In genomic region chr1:36095423-36096272, GRCm38 (mm10) we compare ENCODE assay signal across 9 mouse cellular contexts. TPM values are rescaled to one million over a fixed set of nuclear protein-coding genes. Genes with fewer than 3 reads are reported as not detected.
A peak's percentile ranks its signal among the peaks of the same experiment; 100 is the strongest.
DNase-seq lines count a peak whose midpoint lies in the region; ATAC-seq and TF ChIP-seq lines count a peak whose summit lies in the region.
"Had no signal": no experiment of that assay in that cellular context is flagged by ENCODE, and none has a peak within 500 bp of the region (broad histone marks: within the 10 kb centered on the region; RNA-seq: fewer than 3 reads in every experiment).

No protein-coding gene starts in this region.

- 55% methylated on average over 12 of the region's 12 CpGs for WGBS in lung, adult 2 months

- ATAC-seq in cerebellum, adult (ENCODE audit: insufficient number of reproducible peaks, low FRiP score, low TSS enrichment): no peak

- peaks cover 8% of the 10 kb centered on the region; the same call in 1 of the 2 replicates for H3K4me1 ChIP-seq in lung, adult 2 months (ENCODE audit: control insufficient read depth, insufficient read depth, low read length)
- H3K4me1 ChIP-seq: embryonic facial prominence, embryonic 12.5 days had no signal

- no peak for TF ChIP-seq CTCF in lung, adult 2 months (IDR thresholded peaks at IDR 0.05; ENCODE audit: insufficient read depth, low read length)

- no peak overlapping the region for H3K4me3 ChIP-seq in lung, adult 2 months (replicated peaks; ENCODE audit: extremely low read depth, low read depth, low read length)
- H3K4me3 ChIP-seq: embryonic facial prominence, embryonic 12.5 days had no signal

- DNase-seq in cerebellum, postnatal 14 days: peak; percentile 56 to 70
- DNase-seq in urinary bladder, postnatal 25 days (ENCODE audit: low spot score): peak; percentile 39
- no peak for DNase-seq in urinary bladder, postnatal 10 days (ENCODE audit: low spot score)
- peak; percentile 92 to 93 for DNase-seq in layer of hippocampus, adult 8-10 months (ENCODE audit: low spot score in 2 of 2)
- DNase-seq in lung, adult 2 months: peak; percentile 39
- peak; percentile 26 to 67 for DNase-seq in spleen, postnatal 36 days (ENCODE audit: low spot score in 2 of 2)
- DNase-seq in T-cell, adult 2 months (ENCODE audit: low spot score): no peak

- no peak for TF ChIP-seq POLR2A in lung, adult 2 months (IDR thresholded peaks at IDR 0.05; ENCODE audit: borderline replicate concordance, extremely low read depth, low read depth, low read length)

RNA-seq across cellular contexts. Expression of gene Hs6st1, which starts 27.4 kb away (rescaled TPM):
- total RNA-seq in layer of hippocampus, adult 8-10 months (2022): 10 to 100 TPM; 39.0 to 42.6 (median 40.2) TPM
- 33.8 and 35.0 TPM in 2 replicates for polyA plus RNA-seq in lung, adult 2 months (2012; rRNA removed)

Comparison
In these comparisons a context has a peak if more than half of its experiments do, and no peak if none do; other contexts are left out.
1. DNase-seq: peak in cerebellum, postnatal 14 days (2 of 2), urinary bladder, postnatal 25 days (single experiment), layer of hippocampus, adult 8-10 months (2 of 2), lung, adult 2 months (single experiment) and spleen, postnatal 36 days (2 of 2); none in urinary bladder, postnatal 10 days (single experiment) and T-cell, adult 2 months (single experiment).